Mouse (Mus musculus) right cerebral cortex, postnatal 25 days (tissue): Measurements from ENCODE around the gene Ttll1.

Experiments
- DNase-seq: peaks from one replicate; pipeline ENCODE4 v3.0.0; 2022

Ttll1 gene

DNA sequence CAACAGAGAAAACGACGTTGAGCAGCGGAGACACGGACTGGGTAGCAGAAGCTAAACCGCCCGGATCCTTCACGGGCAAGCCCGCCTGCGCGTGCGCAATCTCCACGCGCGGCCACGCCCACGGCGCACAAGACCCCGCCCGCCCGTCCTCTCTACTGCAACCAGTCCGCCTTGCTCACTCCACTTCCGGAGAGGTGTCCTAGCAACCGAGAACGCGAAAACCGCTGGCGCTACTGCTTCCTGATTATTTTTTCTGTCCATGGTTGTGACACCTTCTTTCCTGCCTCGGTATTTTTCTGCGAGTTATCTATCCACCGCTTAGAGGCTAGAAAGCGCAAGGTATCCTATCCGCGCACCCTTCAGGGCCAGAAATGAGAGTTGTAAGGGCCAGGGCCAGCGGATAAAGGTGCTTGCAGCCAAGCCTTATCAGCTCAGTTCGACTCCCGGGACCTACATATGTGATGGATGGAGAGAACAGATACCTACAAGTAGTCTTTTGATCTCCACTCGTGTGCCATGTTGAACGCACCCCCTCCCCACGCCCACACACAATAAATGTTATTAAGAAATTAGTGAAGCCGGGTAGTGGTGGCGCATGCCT lies at the start of gene Ttll1:
Gene Ttll1 (minus strand): TSS at position 89 of the 601 bp plus-strand sequence.
- peak; percentile 95 for DNase-seq

DNA sequence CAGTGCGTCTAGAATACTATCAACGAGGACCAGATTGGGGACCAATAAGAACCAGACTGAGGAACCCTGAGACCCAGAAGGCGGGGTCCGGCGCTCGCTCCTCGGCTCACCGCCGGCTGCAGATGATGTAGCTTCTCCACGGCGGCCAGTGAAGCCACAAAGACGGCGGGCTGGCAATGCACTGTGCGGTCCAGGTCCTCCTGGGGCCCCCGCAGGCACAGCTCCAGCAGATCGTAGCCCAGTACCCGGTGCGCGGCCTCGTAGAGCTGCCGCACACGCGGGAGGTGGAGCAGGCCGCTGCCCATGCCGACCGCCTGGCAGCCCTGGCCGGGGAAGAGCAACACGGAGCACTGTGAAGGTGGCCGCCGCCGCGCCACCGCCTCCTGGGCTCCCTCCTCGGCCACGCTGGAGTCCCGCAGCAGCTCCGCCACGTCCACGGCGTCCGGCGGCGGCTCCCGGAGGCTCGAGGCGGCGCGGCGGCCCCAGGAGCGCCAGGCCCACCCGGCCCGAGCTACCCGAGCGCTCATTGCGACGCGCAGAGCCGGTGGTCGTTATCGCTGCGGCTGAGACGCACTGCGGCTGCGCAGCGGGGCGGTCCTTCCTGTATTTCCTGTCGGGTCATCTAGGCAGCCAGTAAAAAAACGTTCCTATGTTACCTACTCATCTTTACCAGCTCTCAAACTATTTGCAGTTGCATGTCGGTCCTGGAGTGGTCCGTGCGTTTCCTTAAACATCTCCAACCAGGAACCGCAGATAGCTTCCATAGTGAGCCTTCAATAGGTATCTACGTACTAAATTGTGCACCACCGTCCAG lies 44.7 kb upstream of the Ttll1 start:
- DNase-seq, result peak; percentile 87

DNA sequence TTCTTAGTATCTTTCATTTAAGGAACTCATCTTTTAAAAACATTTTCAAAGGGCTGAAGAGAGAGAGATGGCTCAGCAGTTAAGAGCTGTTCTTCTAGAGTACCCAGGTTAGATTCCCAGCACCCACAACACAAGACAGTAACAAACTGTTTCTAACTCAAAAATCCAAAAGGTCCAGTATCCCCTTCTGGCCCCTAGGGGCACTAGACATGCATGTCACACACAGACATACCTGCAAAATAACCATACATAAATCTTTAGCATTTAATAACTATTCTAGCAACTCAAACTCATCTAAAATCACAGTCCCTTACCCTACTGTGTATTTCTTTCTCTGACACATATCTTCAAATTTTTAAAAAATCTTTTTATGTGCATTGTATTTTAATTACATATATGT lies 43.1 kb upstream of the Ttll1 start:
- DNase-seq, result no peak

DNA sequence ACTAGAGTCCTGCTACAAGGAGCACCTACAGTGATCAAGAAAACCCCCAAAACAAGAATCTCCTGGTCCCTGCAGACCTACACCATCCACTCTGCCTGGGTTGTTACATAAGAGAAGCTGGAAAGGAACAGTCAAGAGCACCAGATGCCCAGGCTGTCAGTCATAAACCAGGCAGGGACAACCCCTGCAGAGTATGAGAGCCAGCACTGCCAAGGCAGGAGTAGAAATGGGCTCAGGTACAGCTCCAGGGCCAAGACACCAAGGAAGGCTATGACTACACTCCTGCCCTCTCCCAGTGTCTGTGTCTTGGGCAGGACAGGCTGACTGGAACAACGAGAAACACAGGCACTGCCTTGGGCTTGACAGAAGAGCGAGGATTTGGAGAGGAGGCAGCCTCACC lies 39.4 kb upstream of the Ttll1 start:
- DNase-seq, result no peak

DNA sequence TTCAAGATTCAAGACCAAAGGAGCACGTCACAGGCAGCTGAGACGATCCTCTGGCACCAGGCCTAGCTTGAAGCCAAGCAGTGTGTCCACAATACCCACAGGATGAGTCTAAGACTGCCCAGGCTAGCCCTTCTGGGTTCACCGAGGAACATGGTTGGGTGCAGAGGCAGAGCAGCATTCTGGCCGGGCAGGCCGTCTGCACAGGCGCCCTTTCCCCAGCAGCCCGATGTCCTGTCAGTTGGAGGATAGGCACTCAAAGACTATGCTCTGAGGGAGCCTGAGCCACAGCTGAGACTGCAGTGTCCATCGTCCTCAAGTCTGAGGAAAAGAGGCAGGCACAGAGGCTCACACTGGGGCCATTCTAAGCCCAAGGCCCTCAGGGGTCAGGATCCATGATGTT lies 36.5 kb upstream of the Ttll1 start:
- DNase-seq, result no peak

DNA sequence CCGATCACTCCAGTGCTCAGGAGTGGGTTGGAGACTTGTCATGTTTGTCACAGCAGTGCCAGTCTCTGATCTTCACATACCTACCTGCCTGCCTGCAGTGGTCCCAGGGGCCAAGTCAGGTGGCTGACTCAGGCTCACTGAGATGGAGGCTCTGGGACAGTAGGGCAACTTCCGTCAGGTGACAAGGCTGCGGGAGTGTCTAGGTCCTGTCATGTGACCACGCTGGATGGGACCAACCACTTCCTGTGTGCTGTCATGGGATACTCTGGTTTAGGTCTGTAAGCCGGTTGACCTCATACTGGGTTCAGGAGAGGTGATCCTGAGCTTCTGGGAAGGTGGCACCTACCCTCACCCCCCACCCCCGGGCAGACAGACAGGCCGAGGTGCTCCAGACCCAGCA lies 35.3 kb upstream of the Ttll1 start:
- no peak for DNase-seq

DNA sequence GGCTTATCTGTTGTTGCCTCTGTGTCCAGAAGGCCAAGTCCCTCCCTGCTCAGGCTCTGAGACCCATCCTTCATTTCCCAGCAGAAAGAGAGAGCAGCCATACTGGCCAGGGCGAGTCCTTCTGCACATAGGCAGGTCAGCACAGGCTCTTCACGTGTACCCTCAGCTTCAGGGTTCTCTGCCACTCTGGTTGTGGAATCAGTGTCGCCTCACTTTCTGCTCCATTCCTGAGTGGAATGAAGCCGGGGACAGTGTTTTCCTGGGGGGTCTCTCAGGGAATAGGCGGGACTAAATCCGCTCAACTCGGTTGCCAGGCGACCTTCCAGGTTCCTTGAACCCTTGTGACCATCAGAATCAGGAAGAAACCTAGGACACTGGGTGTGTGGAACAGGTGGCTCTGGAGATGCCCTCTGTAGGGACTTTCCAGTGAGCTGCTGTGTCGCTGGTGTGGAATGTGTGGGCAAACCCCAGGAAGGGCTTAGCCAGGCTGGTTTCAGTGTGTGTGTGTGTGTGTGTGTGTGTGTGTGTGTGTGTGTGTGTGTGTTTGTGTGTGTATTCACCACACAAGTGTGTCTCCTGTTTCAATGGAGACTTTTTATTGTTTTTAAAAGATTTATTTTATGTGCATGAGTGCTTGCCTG lies 31.1 kb upstream of the Ttll1 start:
- no peak for DNase-seq

DNA sequence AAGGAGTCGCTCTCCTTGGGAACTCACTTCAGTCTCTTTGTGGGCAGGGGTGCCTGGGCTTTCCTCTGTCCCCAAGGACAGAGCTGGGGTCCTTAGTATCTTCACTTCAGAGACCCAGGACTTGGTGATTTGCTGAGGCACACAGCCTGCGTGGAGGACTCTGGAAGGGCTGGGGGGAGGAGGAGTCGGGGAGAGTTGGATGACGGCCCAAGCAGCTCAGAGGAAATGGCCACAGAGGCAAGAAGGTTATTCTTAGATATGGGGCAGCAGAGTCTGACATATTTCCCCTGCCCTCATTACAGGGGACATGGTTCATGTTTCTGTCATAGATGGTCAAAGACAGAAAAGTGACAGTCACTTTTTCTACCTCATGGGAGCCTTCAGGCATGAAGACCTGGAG lies 29.2 kb upstream of the Ttll1 start:
- DNase-seq, result no peak

DNA sequence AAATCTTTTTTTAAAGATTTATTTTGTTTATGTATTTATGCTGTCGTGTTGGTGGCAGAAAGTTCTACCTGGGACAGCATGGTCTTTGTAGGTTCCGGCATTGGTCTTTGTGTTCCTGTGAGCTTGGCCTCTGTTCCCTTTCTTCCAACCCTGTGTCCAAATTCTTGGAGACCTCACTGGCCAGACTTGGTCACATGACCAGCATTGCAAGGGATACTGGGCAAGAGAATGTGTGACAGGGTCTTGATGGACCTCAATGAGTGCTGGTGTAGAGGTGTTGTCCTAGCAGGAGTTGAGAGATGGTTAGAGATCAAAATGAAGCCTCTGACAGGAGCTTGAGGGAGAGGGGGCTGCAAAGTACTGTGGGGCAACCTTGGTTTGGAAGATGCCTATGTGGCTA lies 28.2 kb upstream of the Ttll1 start:
- no peak for DNase-seq

DNA sequence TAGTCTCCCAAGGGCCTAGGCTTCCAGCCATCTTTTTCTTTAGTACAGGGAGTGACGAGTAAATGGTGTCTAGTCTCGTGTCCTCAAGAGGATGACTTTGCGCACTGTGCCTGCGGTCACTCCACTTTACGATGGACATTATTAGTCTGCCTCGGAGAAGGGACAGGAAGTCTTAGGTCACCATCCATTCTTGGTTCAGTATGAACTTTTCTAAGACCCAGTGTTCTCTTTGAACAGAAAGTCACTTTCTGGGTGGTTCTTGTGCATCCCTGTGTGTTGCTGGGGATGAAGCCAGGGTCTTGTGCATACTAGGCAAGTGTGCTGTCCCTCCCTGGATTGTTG lies 25.2 kb upstream of the Ttll1 start:
- DNase-seq, result no peak

DNA sequence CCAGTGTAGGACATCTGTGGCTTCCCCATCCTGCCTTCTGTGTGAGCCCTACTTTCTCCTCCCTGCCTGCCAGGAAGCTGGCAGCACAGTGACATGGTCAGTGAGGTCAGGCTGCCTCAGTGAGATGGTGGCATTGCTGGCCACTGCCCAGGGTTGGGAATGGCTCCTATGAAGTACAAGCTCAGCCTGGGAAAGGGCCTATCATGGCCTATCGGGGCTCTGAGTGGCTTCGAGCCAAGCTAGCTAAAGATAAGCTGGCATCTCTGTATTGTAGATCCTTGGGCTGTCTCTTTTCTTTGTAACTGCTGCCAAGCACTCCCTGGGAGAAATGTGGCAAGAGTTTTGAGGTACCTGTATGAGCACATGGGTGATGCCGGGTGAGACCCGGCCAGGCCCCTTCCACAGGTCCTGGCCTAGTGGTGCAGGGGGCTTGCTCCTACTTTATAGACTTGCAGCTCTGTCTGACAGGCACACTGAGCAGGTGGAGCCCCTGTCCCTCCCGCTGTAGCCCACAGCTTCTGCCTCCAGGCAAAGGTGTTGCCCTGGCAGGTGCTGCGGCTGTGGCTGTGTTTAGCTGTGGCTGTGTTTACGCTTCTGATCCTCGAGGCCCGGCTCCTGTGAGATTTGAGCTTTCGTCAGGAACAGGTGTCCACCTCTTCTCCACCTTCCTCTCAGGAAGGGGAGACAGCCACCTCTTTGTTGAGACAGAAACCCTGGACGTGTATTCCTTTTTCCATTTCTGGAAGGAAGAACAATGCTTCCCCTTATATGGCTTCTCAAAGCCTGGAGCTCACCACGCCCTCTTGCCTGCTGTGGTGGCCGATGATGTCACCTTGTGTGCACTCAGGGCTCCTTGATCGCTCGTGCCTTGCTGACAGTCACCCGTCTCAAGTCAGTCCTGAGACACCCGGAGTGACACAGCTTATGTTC lies 24.5 kb upstream of the Ttll1 start:
- no peak for DNase-seq

DNA sequence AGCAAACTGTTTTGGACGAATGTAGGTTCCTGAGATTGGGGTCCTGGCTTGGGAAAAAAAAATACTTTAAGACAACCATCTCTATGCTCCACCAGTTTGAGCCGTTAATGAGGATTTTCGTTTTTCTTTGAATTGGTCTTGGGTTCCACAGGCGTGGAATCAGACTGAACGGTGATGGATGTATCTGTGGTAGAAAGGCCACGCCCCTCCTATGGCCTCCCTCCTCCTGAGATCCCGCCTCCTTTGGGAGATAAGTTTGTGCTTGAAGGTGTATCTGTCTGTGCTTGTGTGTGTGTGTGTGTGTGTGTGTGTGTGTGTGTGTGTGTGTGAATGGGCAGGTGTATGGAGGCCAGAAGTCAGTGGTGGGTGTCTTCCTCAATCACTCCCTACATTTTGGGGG lies 21.9 kb upstream of the Ttll1 start:
- DNase-seq, result no peak

DNA sequence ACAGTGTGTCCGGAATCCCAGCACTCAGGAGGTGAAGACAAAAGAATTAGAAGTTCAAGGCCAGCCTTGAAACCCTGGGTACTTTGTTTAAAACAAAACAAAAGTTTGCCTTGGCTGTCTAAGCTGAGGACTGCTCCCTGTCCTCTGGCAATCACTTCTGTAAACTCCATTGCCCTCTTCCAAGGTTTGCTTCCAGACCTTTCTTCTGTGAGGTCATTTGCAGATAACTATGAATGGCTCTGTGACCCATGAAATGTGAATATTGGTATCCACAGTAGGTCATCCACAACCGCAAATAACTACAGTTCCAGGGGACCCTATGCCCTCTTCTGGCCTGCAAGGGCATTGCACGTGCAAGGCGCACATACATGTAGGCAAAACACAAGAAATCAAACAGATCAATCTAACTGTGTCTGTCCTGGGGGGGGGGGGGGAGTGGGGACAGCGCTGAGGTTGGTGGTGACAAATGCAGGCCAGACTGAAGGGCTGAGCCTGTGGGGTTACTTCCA lies 21.3 kb upstream of the Ttll1 start:
- no peak for DNase-seq

DNA sequence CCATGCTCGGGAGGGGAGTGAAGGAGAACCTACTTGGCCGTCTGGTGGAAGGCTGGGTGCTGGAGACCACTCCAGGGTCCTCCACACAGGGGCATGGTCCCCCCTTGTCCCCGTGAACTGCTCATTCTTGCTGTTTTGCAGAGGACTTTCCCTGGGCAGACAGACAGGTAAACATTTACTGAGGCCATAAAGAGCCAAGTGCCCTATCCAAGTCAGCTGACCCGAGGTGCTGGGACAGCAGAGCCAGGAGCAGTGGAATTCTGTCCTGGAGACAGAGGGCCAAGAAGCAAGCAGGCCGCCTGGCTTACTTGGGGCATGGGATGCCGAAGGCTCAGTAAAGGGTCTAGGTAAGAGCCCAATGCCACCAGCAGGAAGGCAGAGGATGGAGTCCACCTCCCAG lies 20.0 kb upstream of the Ttll1 start:
- DNase-seq, result no peak

DNA sequence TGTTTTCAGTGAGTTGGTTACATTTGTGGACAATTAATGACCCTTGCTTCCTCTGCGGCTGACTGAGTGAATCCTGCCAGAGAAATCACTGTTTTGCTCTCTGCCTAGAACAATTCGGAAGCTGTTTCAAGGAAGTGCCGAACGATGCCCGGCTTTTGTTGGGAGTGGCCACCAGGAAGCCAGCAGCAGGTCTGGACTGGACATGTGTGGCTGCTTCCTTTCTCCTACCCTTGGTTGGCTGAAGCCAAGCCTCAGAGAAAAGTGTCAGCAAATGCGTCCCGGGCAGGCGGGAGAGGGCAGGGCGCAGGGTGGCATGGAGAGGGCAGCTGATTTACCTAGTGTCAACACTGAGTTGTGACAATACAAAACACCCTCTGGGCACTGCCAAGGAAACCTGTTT lies 19.5 kb upstream of the Ttll1 start:
- no peak for DNase-seq

DNA sequence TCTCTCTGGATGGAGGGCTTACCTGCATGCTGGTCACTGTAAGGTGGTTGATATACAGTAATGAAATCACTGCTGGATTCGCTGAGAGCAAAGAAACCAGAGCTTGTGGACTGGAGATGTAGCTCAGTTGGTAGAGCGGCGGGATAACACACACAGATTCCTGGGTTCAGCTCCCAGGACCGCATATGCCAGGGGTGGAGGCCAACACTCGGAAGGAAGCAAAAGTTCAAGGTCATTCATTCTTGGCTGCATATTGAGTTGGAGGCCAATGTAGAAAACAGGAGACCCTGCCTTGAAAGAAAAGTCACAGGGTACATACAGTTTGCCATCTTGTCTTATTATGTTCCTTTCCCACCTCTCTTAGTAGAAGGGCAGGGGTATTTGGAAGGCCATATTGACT lies 19.1 kb upstream of the Ttll1 start:
- no peak for DNase-seq

DNA sequence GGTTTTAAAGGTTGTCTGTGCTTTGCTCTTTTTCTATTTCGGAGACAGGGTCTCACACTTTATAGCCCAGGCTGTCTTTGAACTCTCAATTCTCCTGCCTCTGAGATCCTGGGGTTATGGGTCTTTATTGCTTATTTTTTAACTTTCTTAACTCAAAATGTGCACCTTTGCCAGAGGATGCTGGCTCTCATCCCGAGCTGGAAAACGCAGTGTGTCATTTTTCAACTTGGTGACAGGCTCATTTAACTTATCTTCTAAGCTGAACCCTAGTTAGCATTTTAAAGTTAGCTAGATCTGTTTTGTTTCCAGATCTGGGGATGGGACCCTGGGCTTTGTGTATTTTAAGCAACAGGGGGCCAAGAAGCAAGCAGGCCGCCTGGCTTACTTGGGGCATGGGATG lies 18.2 kb upstream of the Ttll1 start:
- no peak for DNase-seq

DNA sequence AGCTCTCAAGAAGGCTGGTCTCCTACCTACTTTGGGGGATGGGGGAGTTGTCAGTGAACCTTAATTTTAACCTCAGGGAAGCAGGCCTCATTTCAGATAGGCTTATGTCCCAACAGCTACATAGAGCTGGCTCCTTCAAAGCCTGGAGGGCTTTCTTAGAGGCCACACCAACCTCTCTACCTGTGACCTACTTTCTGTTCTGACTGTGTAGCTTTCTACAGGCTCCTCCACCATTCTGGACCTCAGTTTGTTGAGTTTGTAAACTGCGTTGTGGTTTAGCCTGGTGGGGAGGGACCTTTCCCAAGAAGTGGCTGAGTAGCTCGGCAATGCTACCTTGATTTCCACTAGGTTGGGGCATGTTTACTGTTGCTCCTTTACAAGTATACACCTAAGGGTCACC lies 17.1 kb upstream of the Ttll1 start:
- no peak for DNase-seq

DNA sequence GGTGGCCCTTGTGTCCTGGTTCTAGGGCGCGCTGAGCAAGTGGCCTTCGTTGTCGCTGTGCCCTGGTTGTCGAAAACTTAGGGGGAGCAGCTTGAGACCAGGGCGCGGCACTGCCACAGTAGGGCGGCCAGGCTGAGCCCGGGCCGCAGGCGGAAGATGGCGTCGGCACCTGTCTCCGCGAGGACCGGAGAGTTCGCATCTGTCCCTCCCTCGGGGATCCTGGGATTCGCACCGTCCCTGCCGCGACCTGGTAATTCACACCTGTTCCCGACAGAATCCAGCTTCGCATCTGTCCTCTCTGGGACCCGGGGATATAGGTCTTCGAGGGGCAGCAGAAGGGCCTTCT lies 16.4 kb upstream of the Ttll1 start:
- DNase-seq, result no peak

DNA sequence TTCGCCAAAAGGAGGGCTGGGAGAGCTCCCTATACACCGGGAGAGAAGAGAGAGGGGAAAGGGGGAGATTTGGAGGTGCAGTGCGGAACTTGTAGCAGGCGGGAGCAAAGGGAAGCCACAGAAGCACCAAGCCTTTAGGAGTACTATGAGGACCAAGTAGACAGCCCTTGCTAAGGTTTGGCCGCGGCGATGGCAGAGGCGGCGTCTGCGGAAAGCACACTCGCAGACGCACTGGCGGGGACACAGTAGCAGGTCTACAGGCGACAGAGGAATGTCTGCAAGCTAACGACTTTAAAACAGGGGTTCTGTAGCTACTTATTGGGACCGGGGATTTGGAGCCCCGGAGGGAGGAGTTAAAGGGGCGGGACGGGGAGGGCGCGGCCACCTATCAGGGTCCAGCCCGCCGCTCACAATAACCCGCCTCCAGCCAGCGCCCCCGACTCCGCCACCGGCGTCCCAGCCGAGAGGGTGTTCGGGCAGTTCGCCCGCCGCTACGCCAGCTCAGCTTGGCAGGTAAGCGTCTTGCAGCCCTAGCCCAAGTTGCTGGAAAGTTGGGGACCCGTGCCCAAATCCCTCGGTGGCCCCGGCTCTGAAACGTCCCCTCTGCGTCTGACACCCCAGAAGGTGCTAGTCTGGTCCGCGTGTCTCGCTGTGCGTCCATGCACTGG lies 15.9 kb upstream of the Ttll1 start, which contains the start of gene Bik:
Gene Bik (plus strand): TSS at position 439 of the 668 bp plus-strand sequence.
- no peak for DNase-seq

DNA sequence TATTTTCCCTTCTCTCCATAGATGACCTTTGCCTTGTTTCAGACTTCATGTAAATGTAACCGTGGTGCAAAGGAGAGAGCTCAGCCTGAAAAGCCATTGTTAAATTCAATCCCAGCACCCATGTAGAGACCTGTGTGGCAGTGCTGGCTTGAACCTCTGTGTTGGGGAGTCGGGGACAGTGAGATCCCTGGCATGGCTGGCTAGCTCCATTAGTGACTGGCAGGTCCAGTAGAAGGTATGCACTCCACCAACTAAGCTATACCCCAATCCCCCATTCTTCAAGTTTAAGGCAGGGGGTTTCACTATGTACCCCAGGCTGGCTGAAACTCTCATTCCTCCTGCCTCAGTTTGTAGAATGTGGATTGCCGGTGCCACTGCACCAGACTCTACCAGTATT lies 13.6 kb upstream of the Ttll1 start:
- DNase-seq, result no peak

DNA sequence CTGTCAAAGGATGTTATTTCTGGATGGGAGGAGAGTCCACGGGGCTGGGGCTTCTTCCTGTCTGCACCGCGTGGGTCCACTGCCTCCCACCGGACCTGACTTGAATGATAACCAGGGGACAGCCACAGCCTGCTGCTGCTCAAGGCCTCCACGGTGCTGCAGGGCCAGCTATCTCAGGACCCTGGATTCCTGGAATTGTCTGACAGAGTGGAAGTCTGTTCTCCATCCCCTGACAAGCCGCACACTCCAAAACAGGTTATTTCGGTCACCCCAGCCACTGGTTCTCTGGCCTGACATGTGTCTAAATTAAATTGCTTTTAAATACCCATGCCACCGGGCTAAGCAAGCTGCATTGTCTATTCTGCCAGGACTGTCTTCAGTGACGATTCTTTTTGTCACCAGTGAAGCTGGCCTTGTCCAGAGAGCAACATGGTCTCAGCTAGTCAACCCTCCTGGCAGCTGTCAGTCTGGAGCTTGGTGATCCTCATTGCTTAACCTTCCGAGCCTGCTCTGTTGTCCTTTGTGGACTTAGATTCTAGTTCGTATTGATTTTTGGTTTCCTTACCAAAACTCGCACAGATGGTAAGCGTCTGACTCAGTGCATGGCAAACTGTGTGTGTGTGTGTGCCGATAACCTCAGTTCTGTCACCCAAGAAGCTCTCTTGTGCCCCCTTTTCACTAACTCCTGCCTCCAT lies 13.1 kb upstream of the Ttll1 start:
- no peak for DNase-seq
